Mouse (Mus musculus) stomach, postnatal 0 days (tissue): ENCODE data around the gene Degs2. TPM values are rescaled to one million over a fixed set of nuclear protein-coding genes. Genes with fewer than 3 reads are reported as not detected.

Experiments used
- ATAC-seq: fragments of 200-750 bp; cut with Nextera tagmentation; 2 replicates; pipeline ENCODE4 v1.8.0; 2017; ENCODE audit not compliant: low FRiP score, low TSS enrichment
- DNase-seq: peaks from one replicate; pipeline ENCODE4 v3.0.0-alpha.2; 2016; ENCODE audit warnings: low spot score
- H3K27ac ChIP-seq: fragments of 300-500 bp; sonication (generic); replicated peaks from 2 replicates; pipeline ENCODE4 v1.5.1; 2014; ENCODE audit warnings: mild to moderate bottlenecking, control low read depth
- H3K27me3 ChIP-seq: fragments of 300-500 bp; sonication (generic); 2 replicates; pipeline ENCODE4 v1.6.1; 2014; ENCODE audit warnings: low read length; ENCODE audit not compliant: control insufficient read depth, insufficient read depth
- H3K36me3 ChIP-seq: fragments of 300-500 bp; sonication (generic); 2 replicates; pipeline ENCODE4 v1.6.1; 2014; ENCODE audit warnings: low read length, mixed read lengths; ENCODE audit not compliant: control insufficient read depth, insufficient read depth
- H3K4me1 ChIP-seq: fragments of 300-500 bp; sonication (generic); replicated peaks from 2 replicates; pipeline ENCODE4 v1.6.1; 2014; ENCODE audit warnings: antibody characterized with exemption; ENCODE audit not compliant: control insufficient read depth, insufficient read depth
- H3K4me2 ChIP-seq: fragments of 300-500 bp; sonication (generic); replicated peaks from 2 replicates; pipeline ENCODE4 v1.6.1; 2014; ENCODE audit warnings: low read depth, mild to moderate bottlenecking, control low read depth, moderate library complexity
- H3K4me3 ChIP-seq: fragments of 300-500 bp; sonication (generic); 2 replicates; pipeline ENCODE4 v1.5.1; 2014; ENCODE audit warnings: low read depth, low read length, control low read depth
- H3K9ac ChIP-seq: fragments of 300-500 bp; sonication (generic); 2 replicates; pipeline ENCODE4 v1.6.1; 2014; ENCODE audit warnings: mild to moderate bottlenecking, low read length, control low read depth, mixed read lengths
- H3K9me3 ChIP-seq: fragments of 300-500 bp; sonication (generic); 2 replicates; pipeline ENCODE4 v1.6.1; 2016; ENCODE audit warnings: low read length; ENCODE audit not compliant: control insufficient read depth
- CTCF ChIP-seq: IDR thresholded peaks from 2 replicates; pipeline ENCODE4 v1.5.1; 2016; ENCODE audit warnings: antibody characterized with exemption, low read depth, mild to moderate bottlenecking, moderate library complexity
- EP300 ChIP-seq: optimal IDR thresholded peaks from 2 replicates; pipeline ENCODE3; 2016; ENCODE audit warnings: antibody characterized with exemption
- WGBS: fragments of 180-500 bp; shearing (Covaris S2); extraction: QIAGEN DNeasy Blood & Tissue Kit; methylation state at CpG from one replicate; pipeline ENCODE4 v1.1.7; 2014; 5-methylcytosine and 5-hydroxymethylcytosine counted together
- polyA plus RNA-seq: library from polyadenylated mRNA; unstranded; fragments of >200 nt; fragmentation: Nextera tagmentation; extraction: Ambion mirVana; gene quantifications from 2 replicates; pipeline ENCODE4 v1.2.1, GENCODE M21; 2015

Gene Degs2
- polyA plus RNA-seq, 1 experiment from 2014 or later = 172 TPM

DNA sequence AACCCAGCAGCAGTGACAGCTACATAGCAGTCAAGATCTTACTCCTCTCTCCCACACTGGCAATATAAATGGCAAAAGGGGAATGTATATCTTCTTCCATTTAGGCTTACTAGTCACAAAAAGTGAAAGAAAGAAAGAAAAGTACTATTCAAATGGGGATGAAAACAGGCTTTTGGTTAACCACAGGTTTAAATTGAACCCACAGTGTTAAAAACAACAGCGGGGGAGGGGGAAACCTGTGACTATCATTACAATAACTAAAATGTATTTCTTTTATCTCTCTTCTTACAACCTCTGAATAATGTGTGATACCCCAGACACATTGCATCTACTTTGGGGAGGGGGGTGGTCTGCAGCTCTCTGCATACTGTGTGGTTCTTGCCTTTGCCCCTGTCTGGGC, 55.9 kb downstream of the Degs2 start:
- no peak for DNase-seq
- no peaks in the 10 kb centered on the region for H3K9me3 ChIP-seq
- ATAC-seq = no peak
- H3K27ac ChIP-seq = no peak overlapping the region
- WGBS = 88% methylated on average over 1 of the region's 1 CpGs
- H3K4me2 ChIP-seq = no peak overlapping the region
- no peaks in the 10 kb centered on the region for H3K27me3 ChIP-seq
- H3K36me3 ChIP-seq = peaks cover 7% of the 10 kb centered on the region
- H3K4me1 ChIP-seq = no peaks in the 10 kb centered on the region
- H3K4me3 ChIP-seq = no peak overlapping the region
- no peak for TF ChIP-seq CTCF
- no peak for TF ChIP-seq EP300
- no peak overlapping the region for H3K9ac ChIP-seq

- Histone ChIP-seq H3K4me2 (no peak overlapping the region), H3K4me1 (no peaks in the 10 kb centered on the region), H3K27me3 (no peaks in the 10 kb centered on the region), H3K4me3 (no peak overlapping the region), H3K9ac (no peak overlapping the region), H3K9me3 (no peaks in the 10 kb centered on the region), H3K36me3 (no peaks in the 10 kb centered on the region), H3K27ac (no peak overlapping the region)
- 75% methylated on average over 3 of the region's 3 CpGs for WGBS
- DNase-seq (no peak), ATAC-seq (no peak)
- TF ChIP-seq CTCF = no peak
- TF ChIP-seq EP300 = no peak
Observed at GRCm38 (mm10) chr12:108642019-108642418, 60.1 kb downstream of the Degs2 start.

- WGBS = 70% methylated on average over 3 of the region's 3 CpGs
- Histone ChIP-seq H3K27ac (peak overlapping the region; percentile 61; the same call in 1 of the 2 replicates), H3K9ac (no peak overlapping the region), H3K9me3 (no peaks in the 10 kb centered on the region), H3K4me1 (no peaks in the 10 kb centered on the region), H3K4me3 (no peak overlapping the region), H3K36me3 (no peaks in the 10 kb centered on the region), H3K4me2 (no peak overlapping the region), H3K27me3 (no peaks in the 10 kb centered on the region)
- no peak for TF ChIP-seq CTCF
- no peak for TF ChIP-seq EP300
- ATAC-seq (peak; percentile 67; the same call in 1 of the 2 replicates), DNase-seq (no peak)
Observed at GRCm38 (mm10) chr12:108639126-108639525, 63.0 kb downstream of the Degs2 start.

DNA sequence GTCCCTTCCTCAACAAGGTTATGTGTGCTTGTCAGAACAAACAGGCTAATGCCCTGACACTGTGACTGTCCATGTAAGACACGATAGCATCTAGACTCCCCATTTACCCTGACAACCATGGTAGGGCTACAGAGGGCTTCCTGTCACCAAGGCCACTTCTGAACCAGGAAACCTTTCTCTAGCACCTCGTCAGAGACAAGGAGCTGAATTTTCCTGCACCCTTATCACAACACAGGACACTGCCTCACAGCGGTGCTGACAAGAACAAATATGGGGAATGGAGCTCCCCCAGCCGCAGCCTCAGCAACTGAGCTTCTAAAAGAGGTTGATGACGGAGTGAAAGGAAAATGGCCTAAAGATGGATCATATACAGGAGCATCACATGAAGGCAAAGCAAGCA, 64.7 kb downstream of the Degs2 start:
- Histone ChIP-seq H3K4me3 (no peak overlapping the region), H3K9ac (no peak overlapping the region), H3K36me3 (no peaks in the 10 kb centered on the region), H3K9me3 (no peaks in the 10 kb centered on the region), H3K27ac (no peak overlapping the region), H3K4me2 (no peak overlapping the region), H3K4me1 (no peaks in the 10 kb centered on the region), H3K27me3 (no peaks in the 10 kb centered on the region)
- no peak for DNase-seq
- TF ChIP-seq EP300 (no peak), CTCF (no peak)
- no peak for ATAC-seq
- WGBS = 76% methylated on average over 5 of the region's 5 CpGs

GRCm38 (mm10) chr12:108635501-108635900, 66.6 kb downstream of the Degs2 start:
- Histone ChIP-seq H3K27me3 (no peaks in the 10 kb centered on the region), H3K36me3 (no peaks in the 10 kb centered on the region), H3K4me2 (no peak overlapping the region), H3K9ac (no peak overlapping the region), H3K27ac (no peak overlapping the region), H3K4me3 (no peak overlapping the region), H3K4me1 (no peaks in the 10 kb centered on the region; the same call in 1 of the 2 replicates), H3K9me3 (no peaks in the 10 kb centered on the region)
- WGBS = 88% methylated on average over 4 of the region's 4 CpGs
- DNase-seq = no peak
- no peak for TF ChIP-seq CTCF
- TF ChIP-seq EP300 = no peak
- ATAC-seq = no peak

DNA sequence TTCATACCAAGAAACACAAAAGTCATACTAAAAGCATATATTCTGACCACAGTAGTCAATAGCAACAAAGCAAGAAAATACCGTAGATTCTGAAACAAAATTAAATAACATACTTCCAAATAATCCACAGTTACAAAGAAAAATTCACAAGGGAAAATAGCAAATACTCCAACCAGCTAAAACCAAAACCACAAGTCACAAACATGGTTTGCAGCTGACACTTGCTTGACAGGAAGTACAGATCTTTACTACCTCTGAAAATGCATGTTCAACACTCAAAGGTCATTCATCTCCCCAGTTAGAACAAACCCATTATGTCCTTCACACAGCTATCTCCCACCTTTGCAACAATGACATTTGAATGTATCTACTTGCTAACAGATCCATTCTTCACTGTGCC, 68.1 kb downstream of the Degs2 start:
- Histone ChIP-seq H3K4me1 (no peaks in the 10 kb centered on the region; the same call in 1 of the 2 replicates), H3K4me2 (no peak overlapping the region), H3K36me3 (no peaks in the 10 kb centered on the region), H3K4me3 (no peak overlapping the region), H3K27ac (no peak overlapping the region), H3K9ac (no peak overlapping the region), H3K27me3 (no peaks in the 10 kb centered on the region), H3K9me3 (no peaks in the 10 kb centered on the region)
- DNase-seq (no peak), ATAC-seq (no peak)
- TF ChIP-seq EP300 (no peak), CTCF (no peak)
- WGBS = 88% methylated on average over 1 of the region's 1 CpGs
